ENCODE assay signal across 7 mouse cellular contexts in the genomic region with DNA sequence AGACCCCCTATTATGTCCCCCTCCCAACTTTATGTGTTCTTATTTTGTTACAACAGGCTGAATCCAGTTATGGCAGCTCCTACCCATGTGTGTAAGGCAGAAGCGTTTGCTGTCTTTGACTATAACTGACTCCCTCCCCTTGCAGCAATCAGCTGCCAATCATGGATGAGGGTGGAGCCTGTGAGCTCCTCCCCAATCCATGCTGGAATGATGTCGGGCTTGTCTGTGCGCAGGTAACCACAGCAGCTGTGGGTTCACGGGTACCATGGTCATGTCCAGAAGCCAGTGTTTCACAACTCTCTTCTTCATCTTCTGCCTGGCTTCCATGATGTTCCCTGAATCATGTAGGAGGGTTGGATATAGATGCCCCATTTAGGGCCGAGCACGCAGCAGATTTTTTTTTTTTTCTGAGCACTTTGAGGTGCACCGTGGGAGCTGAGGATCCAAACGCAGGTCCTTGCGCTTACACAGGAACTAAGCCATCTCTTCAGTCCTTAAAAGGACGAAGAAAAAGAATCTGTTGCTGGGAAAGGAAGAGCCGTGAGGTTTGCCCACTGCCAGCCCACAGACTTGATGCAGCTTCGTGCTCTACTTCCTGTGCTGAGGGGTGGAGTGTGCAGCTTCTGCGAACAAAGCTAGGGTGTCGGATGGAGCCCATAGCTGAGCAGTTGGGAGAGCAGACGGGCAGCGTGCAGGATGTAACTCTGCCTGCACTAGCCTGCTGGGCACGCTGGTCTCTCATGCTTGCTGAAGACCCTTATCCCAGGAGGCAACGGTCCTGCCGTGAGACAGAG. TPM values are rescaled to one million over a fixed set of nuclear protein-coding genes. Genes with fewer than 3 reads are reported as not detected.
DNase-seq lines count a peak whose midpoint lies in the region; ATAC-seq lines count a peak whose summit lies in the region.

No protein-coding gene starts in this region.

- H3K36me3 ChIP-seq in midbrain, embryonic 10.5 days, result no peaks in the 10 kb centered on the region
- no peaks in the 10 kb centered on the region for H3K36me3 ChIP-seq in midbrain, embryonic 15.5 days (replicated peaks)
- H3K36me3 ChIP-seq in heart, embryonic 14.5 days (ENCODE audit: control insufficient read depth, insufficient read depth, low read length), result no peaks in the 10 kb centered on the region
- no peaks in the 10 kb centered on the region for H3K36me3 ChIP-seq in lung, embryonic 15.5 days

- H3K9me3 ChIP-seq in midbrain, embryonic 10.5 days (replicated peaks), result no peaks in the 10 kb centered on the region
- H3K9me3 ChIP-seq in midbrain, embryonic 15.5 days, result no peaks in the 10 kb centered on the region
- H3K9me3 ChIP-seq in heart, embryonic 14.5 days (ENCODE audit: control insufficient read depth, low read length), result no peaks in the 10 kb centered on the region
- H3K9me3 ChIP-seq in lung, embryonic 15.5 days, result no peaks in the 10 kb centered on the region

- H3K4me3 ChIP-seq in midbrain, embryonic 10.5 days, result no peak overlapping the region
- H3K4me3 ChIP-seq in midbrain, embryonic 15.5 days, result no peak overlapping the region
- H3K4me3 ChIP-seq in heart, embryonic 14.5 days (ENCODE audit: control insufficient read depth in 1 of 2, insufficient read depth in 1 of 2, low read depth in 1 of 2, low read length in 2 of 2), result no peak overlapping the region
- no peak overlapping the region for H3K4me3 ChIP-seq in lung, embryonic 15.5 days

- no peak overlapping the region for H3K9ac ChIP-seq in midbrain, embryonic 15.5 days
- no peak overlapping the region for H3K9ac ChIP-seq in heart, embryonic 14.5 days (ENCODE audit: low read length)
- no peak overlapping the region for H3K9ac ChIP-seq in lung, embryonic 15.5 days

- H3K4me2 ChIP-seq in midbrain, embryonic 15.5 days, result no peak overlapping the region
- peak overlapping the region; percentile 36 for H3K4me2 ChIP-seq in heart, embryonic 14.5 days (ENCODE audit: low read length)
- peak overlapping the region; percentile 13; the same call in 1 of the 2 replicates for H3K4me2 ChIP-seq in lung, embryonic 15.5 days

- H3K27ac ChIP-seq in midbrain, embryonic 10.5 days (replicated peaks), result peak overlapping the region; percentile 17; the same call in 1 of the 2 replicates
- no peak overlapping the region for H3K27ac ChIP-seq in midbrain, embryonic 15.5 days
- no peak overlapping the region for H3K27ac ChIP-seq in heart, embryonic 14.5 days (replicated peaks in 1 of 2; ENCODE audit: control insufficient read depth in 1 of 2, insufficient read depth in 1 of 2, low read depth in 2 of 2, low read length in 2 of 2)
- H3K27ac ChIP-seq in lung, embryonic 15.5 days, result no peak overlapping the region

- H3K4me1 ChIP-seq in midbrain, embryonic 10.5 days, result peaks cover 7% of the 10 kb centered on the region
- no peaks in the 10 kb centered on the region for H3K4me1 ChIP-seq in midbrain, embryonic 15.5 days
- peaks cover 0 to 2% of the 10 kb centered on the region in 2 experiments; a peak in 1 of 4 replicates for H3K4me1 ChIP-seq in heart, embryonic 14.5 days (ENCODE audit: control insufficient read depth in 2 of 2, insufficient read depth in 2 of 2, low read length in 2 of 2)
- H3K4me1 ChIP-seq in lung, embryonic 15.5 days, result no peaks in the 10 kb centered on the region

- WGBS in midbrain, embryonic 10.5 days, result 69% methylated on average over 19 of the region's 19 CpGs
- 66% methylated on average over 19 of the region's 19 CpGs for WGBS in midbrain, embryonic 15.5 days
- WGBS in heart, embryonic 14.5 days, result 49% methylated on average over 19 of the region's 19 CpGs
- 42% methylated on average over 19 of the region's 19 CpGs for WGBS in lung, embryonic 15.5 days

- H3K27me3 ChIP-seq in midbrain, embryonic 10.5 days (ENCODE audit: low read depth, poor library complexity, severe bottlenecking), result no peaks in the 10 kb centered on the region
- H3K27me3 ChIP-seq in midbrain, embryonic 15.5 days (replicated peaks), result no peaks in the 10 kb centered on the region
- no peaks in the 10 kb centered on the region for H3K27me3 ChIP-seq in heart, embryonic 14.5 days (ENCODE audit: control insufficient read depth, insufficient read depth, low read length)
- no peaks in the 10 kb centered on the region for H3K27me3 ChIP-seq in lung, embryonic 15.5 days

- ATAC-seq in midbrain, embryonic 15.5 days (replicated peaks), result no peak
- ATAC-seq in heart, embryonic 14.5 days (ENCODE audit: insufficient number of reproducible peaks, insufficient read depth, low FRiP score, low read depth), result no peak
- no peak for ATAC-seq in lung, embryonic 15.5 days (ENCODE audit: borderline replicate concordance, extremely low read depth, low FRiP score, low TSS enrichment)
- ATAC-seq in erythroid progenitor cell, adult 5-6 weeks (replicated peaks; ENCODE audit: low FRiP score, poor library complexity, severe bottlenecking), result no peak

- no peak for DNase-seq in midbrain, embryonic 10.5 days (ENCODE audit: low spot score)
- peak; percentile 74 to 76 for DNase-seq in spleen, postnatal 36 days (ENCODE audit: low spot score in 2 of 2)
- DNase-seq in cerebellum, adult 9-11 months, result no peak

RNA-seq across cellular contexts. Expression of gene Card11, which starts 43.5 kb away (rescaled TPM):
- polyA plus RNA-seq in midbrain, embryonic 10.5 days (2016; fragmentation: Nextera tagmentation; extraction: Ambion mirVana), result 0.07 and 0.10 TPM in 2 replicates
- polyA plus RNA-seq in midbrain, embryonic 15.5 days (2015; fragmentation: Nextera tagmentation; extraction: Ambion mirVana), result 0.17 and 0.19 TPM in 2 replicates
- polyA plus RNA-seq in heart, embryonic 14.5 days (2014; fragmentation: Nextera tagmentation; extraction: Ambion mirVana), result 0.18 TPM in 2 replicates
- 0.26 and 0.57 TPM in 2 replicates for polyA plus RNA-seq in lung, embryonic 15.5 days (2015; fragmentation: Nextera tagmentation; extraction: Ambion mirVana)
- total RNA-seq in erythroid progenitor cell, adult 5-6 weeks (2015; ENCODE audit: low replicate concordance), result 1.7 and 1.8 TPM in 2 replicates
- 1.3 and 2.3 TPM in 2 replicates for total RNA-seq in erythroid progenitor cell, adult 5-6 weeks (2017; ENCODE audit: low replicate concordance)

Comparison
In these comparisons a context has a peak if more than half of its experiments do, and no peak if none do; other contexts are left out.
1. DNase-seq: peak in spleen, postnatal 36 days (2 of 2); none in midbrain, embryonic 10.5 days (single experiment) and cerebellum, adult 9-11 months (single experiment).